Mouse (Mus musculus): Measurements from ENCODE around the gene Spata31d1c. TPM values are rescaled to one million over a fixed set of nuclear protein-coding genes. Genes with fewer than 3 reads are reported as not detected.

Spata31d1c gene
- total and polyA plus RNA-seq, 3 experiments, result not detected

DNA sequence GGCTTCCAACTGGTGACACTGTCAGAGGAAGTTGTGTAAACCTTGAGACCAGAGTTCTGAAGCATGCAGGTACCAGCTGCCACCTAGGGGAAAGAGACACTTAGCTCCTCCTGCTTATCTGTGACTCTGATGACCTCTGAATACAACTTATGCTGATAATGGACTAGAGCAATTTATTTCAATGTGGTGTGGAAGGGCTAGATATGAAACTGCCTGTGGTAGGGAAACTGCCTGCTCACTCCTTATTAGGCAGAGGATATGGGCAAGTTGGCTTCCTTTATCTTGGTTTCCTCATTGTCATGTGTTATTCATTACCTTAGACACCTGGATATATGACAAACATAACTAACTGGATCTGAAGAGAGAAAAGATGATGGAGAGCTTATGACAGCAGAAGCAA is 44.0 kb upstream of the Spata31d1c start (continued):
- TF ChIP-seq JUND (IDR thresholded peaks at IDR 0.05; ENCODE audit: low read depth, low read length) (no peak), RCOR1 (IDR thresholded peaks at IDR 0.05; ENCODE audit: low read depth, low read length) (peak; percentile 55; the same call in 1 of the 2 replicates), POLR2AphosphoS5 (IDR thresholded peaks at IDR 0.05; ENCODE audit: borderline replicate concordance, low read depth, low read length) (no peak), CHD2 (IDR thresholded peaks at IDR 0.05; ENCODE audit: low read length) (no peak), MAFK (IDR thresholded peaks at IDR 0.05; ENCODE audit: borderline replicate concordance, low read depth, low read length) (peak; percentile 28; the same call in 1 of the 2 replicates), MAZ (IDR thresholded peaks at IDR 0.05; ENCODE audit: low read depth, low read length) (no peak), MAX (IDR thresholded peaks at IDR 0.05; ENCODE audit: low read length) (peak; percentile 32; the same call in 1 of the 2 replicates), BHLHE40 (IDR thresholded peaks at IDR 0.05; ENCODE audit: borderline replicate concordance, low read depth, low read length) (no peak)

DNA sequence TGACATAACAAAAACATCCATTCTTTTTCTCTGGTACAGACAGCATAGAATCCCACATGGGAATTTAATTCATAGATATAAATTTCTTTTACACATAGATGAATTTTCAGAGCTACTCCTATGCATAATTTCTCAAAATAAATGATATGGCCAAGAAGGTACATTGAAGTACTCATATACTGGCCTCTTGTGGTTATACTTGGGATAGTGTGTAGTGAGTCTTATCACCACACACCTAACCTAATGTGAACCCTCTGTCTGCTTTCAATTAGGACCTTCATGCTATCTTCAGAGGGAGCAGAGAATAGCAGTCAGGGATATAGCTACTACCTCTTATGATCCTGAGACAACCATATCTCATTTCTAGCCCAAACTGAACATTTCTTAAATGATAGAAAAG is 27.4 kb upstream of the Spata31d1c start:
- TF ChIP-seq ELF1 (IDR thresholded peaks at IDR 0.05; ENCODE audit: low read depth, low read length) (no peak), ZNF384 (IDR thresholded peaks at IDR 0.05; ENCODE audit: low read depth, low read length) (no peak), GABPA (IDR thresholded peaks at IDR 0.05; ENCODE audit: low read depth, low read length) (no peak), NRF1 (IDR thresholded peaks at IDR 0.05; ENCODE audit: insufficient read depth, low read depth, low read length, poor library complexity, severe bottlenecking) (no peak), CTCF (IDR thresholded peaks at IDR 0.05 in 2 of 3, conservative IDR thresholded peaks at IDR 0.05 in 1 of 3; ENCODE audit: control insufficient read depth in 1 of 3, insufficient read depth in 1 of 3, low read depth in 2 of 3, low read length in 3 of 3, poor library complexity in 1 of 3, severe bottlenecking in 1 of 3) (peak in 1 of 3 experiments; percentile 68; a peak in 2 of 6 replicates), HCFC1 (IDR thresholded peaks at IDR 0.05; ENCODE audit: low read depth, low read length) (no peak), SMC3 (IDR thresholded peaks at IDR 0.05; ENCODE audit: low read depth, low read length) (peak; percentile 71), ZMIZ1 (IDR thresholded peaks at IDR 0.05; ENCODE audit: low read depth, low read length) (no peak), ZKSCAN1 (IDR thresholded peaks at IDR 0.05; ENCODE audit: low read depth, low read length) (no peak), MXI1 (IDR thresholded peaks at IDR 0.05; ENCODE audit: low read depth, low read length) (no peak), POLR2AphosphoS2 (IDR thresholded peaks at IDR 0.05; ENCODE audit: low read length) (no peak), BHLHE40 (IDR thresholded peaks at IDR 0.05; ENCODE audit: borderline replicate concordance, low read depth, low read length) (no peak), USF1 (IDR thresholded peaks at IDR 0.05; ENCODE audit: low read depth, low read length) (no peak), E2F4 (IDR thresholded peaks at IDR 0.05; ENCODE audit: borderline replicate concordance, low read depth, low read length) (no peak), EP300 (IDR thresholded peaks at IDR 0.05; ENCODE audit: low read depth in 1 of 2, low read length in 2 of 2) (no peak), MYB (IDR thresholded peaks at IDR 0.05; ENCODE audit: low read depth, low read length) (no peak), CHD2 (IDR thresholded peaks at IDR 0.05; ENCODE audit: low read length) (no peak), CHD1 (IDR thresholded peaks at IDR 0.05; ENCODE audit: low read depth, low read length) (no peak), TBP (IDR thresholded peaks at IDR 0.05; ENCODE audit: low read depth, low read length) (no peak), RAD21 (IDR thresholded peaks at IDR 0.05; ENCODE audit: low read depth, low read length) (peak; percentile 77), ETS1 (IDR thresholded peaks at IDR 0.05; ENCODE audit: low read depth, low read length) (no peak), MAX (IDR thresholded peaks at IDR 0.05; ENCODE audit: low read length) (no peak), ZC3H11A (IDR thresholded peaks at IDR 0.05; ENCODE audit: low read depth, low read length) (peak; percentile 53), MYC (IDR thresholded peaks at IDR 0.05; ENCODE audit: low read depth, low read length) (no peak), POLR2A (IDR thresholded peaks at IDR 0.05; ENCODE audit: control insufficient read depth in 1 of 2, insufficient read depth in 1 of 2, low read depth in 1 of 2, low read length in 2 of 2, poor library complexity in 1 of 2) (no peak), SIN3A (IDR thresholded peaks at IDR 0.05; ENCODE audit: low read length) (no peak; the same call in 1 of the 2 replicates), GATA1 (IDR thresholded peaks at IDR 0.05; ENCODE audit: low read depth, low read length) (peak; percentile 34; the same call in 1 of the 2 replicates), KAT2A (conservative IDR thresholded peaks at IDR 0.05; ENCODE audit: low read depth, low read length) (no peak), TCF12 (IDR thresholded peaks at IDR 0.05; ENCODE audit: low read depth, low read length) (no peak), RCOR1 (IDR thresholded peaks at IDR 0.05; ENCODE audit: low read depth, low read length) (no peak), MAZ (IDR thresholded peaks at IDR 0.05; ENCODE audit: low read depth, low read length) (no peak)
- Histone ChIP-seq H3K9me3 (replicated peaks; ENCODE audit: insufficient read depth, low read length) (no peaks in the 10 kb centered on the region), H3K79me2 (ENCODE audit: control insufficient read depth, insufficient read depth, low read length, poor library complexity) (no peaks in the 10 kb centered on the region), H3K27ac (ENCODE audit: control insufficient read depth, low read depth, low read length) (no peak overlapping the region), H3K27me3 (ENCODE audit: control insufficient read depth in 1 of 2, insufficient read depth in 2 of 2, low read length in 2 of 2) (no peaks in the 10 kb centered on the region), H3K36me3 (ENCODE audit: control insufficient read depth in 1 of 2, insufficient read depth in 2 of 2, low read length in 2 of 2) (peaks cover 0 to 16% of the 10 kb centered on the region in 2 experiments; a peak in 2 of 4 replicates), H3K4me1 (ENCODE audit: control insufficient read depth in 1 of 2, insufficient read depth in 2 of 2, low read length in 2 of 2) (peaks cover 8 to 9% of the 10 kb centered on the region in 2 experiments), H3K9ac (ENCODE audit: control insufficient read depth, low read depth, low read length, poor library complexity, severe bottlenecking) (no peak overlapping the region), H3K4me3 (ENCODE audit: control insufficient read depth in 1 of 2, insufficient read depth in 1 of 2, low read depth in 2 of 2, low read length in 2 of 2) (no peak overlapping the region)
- DNase-seq (ENCODE audit: low read depth, low spot score), result peak; percentile 51

Data from MEL (cell line).